Mouse (Mus musculus) T-helper 2 cell (primary cell): ENCODE data around the gene Sephs2.

Experiments used
- in situ Hi-C: fragments of 300-600 bp; cut with MboI, MseI; formaldehyde crosslinking; loops from one replicate; pipeline ENCODE4 v1.15.1; 2025; ENCODE audit warnings: high pct_unique_total_duplicates

Gene Sephs2

GRCm38 (mm10) chr7:127273925-127274789 is at the start of gene Sephs2:
Gene Sephs2, minus strand, starts transcription at chr7:127274055.
- in situ Hi-C loops = no loop called here

- in situ Hi-C loops = loop anchor here (25.0 kb wide), 1 partner anchor 215 kb away; no protein-coding TSS in a partner anchor
Observed at GRCm38 (mm10) chr7:127322085-127322484, 48.2 kb upstream of the Sephs2 start.

- in situ Hi-C loops = loop anchor here (25.0 kb wide), 1 partner anchor 216 kb away; no protein-coding TSS in a partner anchor
Observed at GRCm38 (mm10) chr7:127321106-127321505, 47.3 kb upstream of the Sephs2 start.

- in situ Hi-C loops = loop anchor here (10.0 to 25.0 kb wide), 2 partner anchors 223 to 759 kb away; no protein-coding TSS in a partner anchor
Observed at GRCm38 (mm10) chr7:127313912-127314311, 40.1 kb upstream of the Sephs2 start.

- in situ Hi-C loops = loop anchor here (10.0 to 25.0 kb wide), 2 partner anchors 227 to 755 kb away; no protein-coding TSS in a partner anchor
Observed at GRCm38 (mm10) chr7:127309951-127310350, 36.1 kb upstream of the Sephs2 start.

GRCm38 (mm10) chr7:127308887-127309286 is 35.0 kb upstream of the Sephs2 start:
- in situ Hi-C loops = loop anchor here (25.0 kb wide), 1 partner anchor 228 kb away; no protein-coding TSS in a partner anchor

- in situ Hi-C loops = loop anchor here (25.0 kb wide), 1 partner anchor 229 kb away; no protein-coding TSS in a partner anchor
Observed at GRCm38 (mm10) chr7:127308431-127308830, 34.6 kb upstream of the Sephs2 start.

GRCm38 (mm10) chr7:127297586-127298193 is 23.8 kb upstream of the Sephs2 start:
- in situ Hi-C loops = no loop called here

- in situ Hi-C loops = no loop called here
Observed at GRCm38 (mm10) chr7:127296786-127297555, 23.1 kb upstream of the Sephs2 start.

GRCm38 (mm10) chr7:127296098-127296497 is 22.2 kb upstream of the Sephs2 start, which contains the start of gene Itgal:
Gene Itgal, plus strand, starts transcription at chr7:127296260.
- in situ Hi-C loops = no loop called here

GRCm38 (mm10) chr7:127290142-127290541 is 16.3 kb upstream of the Sephs2 start:
- in situ Hi-C loops = no loop called here

- in situ Hi-C loops = no loop called here
Observed at GRCm38 (mm10) chr7:127289306-127289705, 15.5 kb upstream of the Sephs2 start.

GRCm38 (mm10) chr7:127287940-127288339 is 14.1 kb upstream of the Sephs2 start:
- in situ Hi-C loops = no loop called here

GRCm38 (mm10) chr7:127285154-127285553 is 11.3 kb upstream of the Sephs2 start:
- in situ Hi-C loops = no loop called here

GRCm38 (mm10) chr7:127282190-127282589 is 8.3 kb upstream of the Sephs2 start:
- in situ Hi-C loops = no loop called here

- in situ Hi-C loops = no loop called here
Observed at GRCm38 (mm10) chr7:127281114-127281513, 7.3 kb upstream of the Sephs2 start.

GRCm38 (mm10) chr7:127280092-127280491 is 6.2 kb upstream of the Sephs2 start:
- in situ Hi-C loops = no loop called here

- in situ Hi-C loops = no loop called here
Observed at GRCm38 (mm10) chr7:127278311-127278710, 4.5 kb upstream of the Sephs2 start.

GRCm38 (mm10) chr7:127276519-127276961 is 2.7 kb upstream of the Sephs2 start:
- in situ Hi-C loops = no loop called here

- in situ Hi-C loops = no loop called here
Observed at GRCm38 (mm10) chr7:127273118-127273923, 534 bp downstream of the Sephs2 start.

- in situ Hi-C loops = no loop called here
Observed at GRCm38 (mm10) chr7:127272566-127272965, 1.3 kb downstream of the Sephs2 start.
